Mouse (Mus musculus): ENCODE measurements around the gene Rab8a.

DNA sequence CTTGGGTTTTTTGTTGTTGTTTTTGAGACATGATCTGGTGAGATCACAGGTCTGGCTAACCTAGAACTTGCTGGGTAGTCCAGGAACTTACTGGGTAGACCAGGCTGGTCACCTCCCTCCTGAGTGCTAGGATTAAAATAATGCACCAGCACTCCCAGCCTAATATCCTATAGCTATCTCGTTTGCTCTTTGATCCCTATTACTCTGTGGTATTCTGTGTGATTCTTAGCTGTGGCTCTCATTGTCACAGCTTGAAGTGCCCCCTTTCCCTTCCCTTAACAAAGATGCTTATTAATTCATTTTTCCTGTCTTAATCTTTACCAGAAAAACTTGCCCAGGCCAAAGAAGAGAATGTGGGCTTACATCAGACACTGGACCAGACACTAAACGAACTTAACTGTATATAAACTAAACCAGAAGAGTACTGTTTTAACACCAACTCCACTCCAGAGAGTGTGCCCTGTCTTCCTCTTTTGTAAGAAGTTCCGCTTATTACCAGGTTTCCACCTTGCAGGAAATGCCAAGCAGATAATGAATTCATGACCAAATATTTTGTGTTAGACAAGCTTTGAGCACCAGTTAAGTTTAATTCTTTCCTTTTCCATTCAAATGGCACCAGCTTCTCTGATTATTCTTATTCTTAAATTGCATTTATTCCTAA, 9.5 kb upstream of the Rab8a start:
- TF ChIP-seq POLR2A (IDR thresholded peaks at IDR 0.05; ENCODE audit: insufficient read depth, low read depth, low read length) = no peak
- no peak for TF ChIP-seq CTCF (IDR thresholded peaks at IDR 0.05)
- no peak for TF ChIP-seq EP300 (IDR thresholded peaks at IDR 0.05; ENCODE audit: insufficient read depth, low read depth, low read length)

All from heart, adult 2 months (tissue).